ENCODE assay signal across 8 mouse cellular contexts in genomic region chr3:153277389-153277999, GRCm38 (mm10).
DNase-seq lines count a peak whose midpoint lies in the region; ATAC-seq lines count a peak whose summit lies in the region.

No protein-coding gene starts in this region.

- H3K4me1 ChIP-seq in kidney, embryonic 15.5 days, result peaks cover 20% of the 10 kb centered on the region
- H3K4me1 ChIP-seq in limb, embryonic 10.5 days, result peaks cover 26% of the 10 kb centered on the region

- no peak for DNase-seq in kidney, adult 8-10 months
- DNase-seq in frontal cortex, adult 2 months (ENCODE audit: extremely low spot score in 1 of 2, low spot score in 1 of 2), result peak; percentile 23 to 64
- DNase-seq in limb, embryonic 10.5 days (ENCODE audit: low spot score), result peak; percentile 55
- DNase-seq in right cerebral cortex, adult 18-20 months, result peak; percentile 65
- no peak for DNase-seq in testis, postnatal 14 days (ENCODE audit: low spot score)
- no peak for DNase-seq in spleen, adult 12 weeks (ENCODE audit: low spot score)
- no peak for DNase-seq in spleen, postnatal 4 days (ENCODE audit: low spot score in 2 of 2)

- H3K4me3 ChIP-seq in kidney, embryonic 15.5 days (replicated peaks), result no peak overlapping the region
- H3K4me3 ChIP-seq in limb, embryonic 10.5 days, result no peak overlapping the region

- no peaks in the 10 kb centered on the region for H3K27me3 ChIP-seq in kidney, embryonic 15.5 days
- no peaks in the 10 kb centered on the region for H3K27me3 ChIP-seq in limb, embryonic 10.5 days (ENCODE audit: low read depth, poor library complexity, severe bottlenecking)

- peaks cover 7% of the 10 kb centered on the region for H3K9me3 ChIP-seq in kidney, embryonic 15.5 days (replicated peaks)
- H3K9me3 ChIP-seq in limb, embryonic 10.5 days (replicated peaks), result 0 out of 2 replicates have a peak, but pooled peaks cover 3% of the 10 kb centered on the region

- 48% methylated on average over 16 of the region's 16 CpGs for WGBS in kidney, embryonic 15.5 days
- WGBS in limb, embryonic 10.5 days, result 46% methylated on average over 16 of the region's 16 CpGs

- peak; percentile 62; the same call in 1 of the 2 replicates for ATAC-seq in kidney, embryonic 15.5 days (replicated peaks; ENCODE audit: low FRiP score)

- H3K9ac ChIP-seq in kidney, embryonic 15.5 days, result no peak overlapping the region

- H3K36me3 ChIP-seq in kidney, embryonic 15.5 days, result peaks cover 6% of the 10 kb centered on the region; the same call in 1 of the 2 replicates
- H3K36me3 ChIP-seq in limb, embryonic 10.5 days, result peaks cover 4% of the 10 kb centered on the region; the same call in 1 of the 2 replicates

- peak overlapping the region; percentile 13; the same call in 1 of the 2 replicates for H3K4me2 ChIP-seq in kidney, embryonic 15.5 days

- no peak overlapping the region for H3K27ac ChIP-seq in kidney, embryonic 15.5 days
- no peak overlapping the region for H3K27ac ChIP-seq in limb, embryonic 10.5 days

Comparison
In these comparisons a context has a peak if more than half of its experiments do, and no peak if none do; other contexts are left out.
1. DNase-seq: peak in frontal cortex, adult 2 months (2 of 2), limb, embryonic 10.5 days (single experiment) and right cerebral cortex, adult 18-20 months (single experiment); none in kidney, adult 8-10 months (0 of 2), testis, postnatal 14 days (single experiment), spleen, adult 12 weeks (single experiment) and spleen, postnatal 4 days (0 of 2).